Mouse (Mus musculus) thymus, adult 2 months (tissue): Measurements from ENCODE around the gene Gpr84.

ENCODE experiments used
- CTCF ChIP-seq: fragments of 200-500 bp; IDR thresholded peaks from 2 replicates; pipeline ENCODE4 v1.5.1; 2012; ENCODE audit warnings: mild to moderate bottlenecking, control low read depth, low read length, moderate library complexity, borderline replicate concordance; ENCODE audit not compliant: control insufficient read depth, poor library complexity, insufficient read depth; ENCODE audit errors: extremely low read depth
- POLR2A ChIP-seq: fragments of 200-500 bp; IDR thresholded peaks from 2 replicates; pipeline ENCODE4 v1.6.1; 2012; ENCODE audit warnings: mild to moderate bottlenecking, low read length, control low read depth, moderate library complexity; ENCODE audit not compliant: control insufficient read depth, poor library complexity, insufficient read depth; ENCODE audit errors: extremely low read depth

- no peak for TF ChIP-seq CTCF
- no peak for TF ChIP-seq POLR2A
Observed at GRCm38 (mm10) chr15:103268903-103269302, 41.5 kb downstream of the Gpr84 start.
